Mouse (Mus musculus): ENCODE measurements around the gene Etl4. TPM values are rescaled to one million over a fixed set of nuclear protein-coding genes. Genes with fewer than 3 reads are reported as not detected.
A peak's percentile ranks its signal among the peaks of the same experiment; 100 is the strongest.

Etl4 gene
- polyA plus RNA-seq, 1 experiment from 2014 or later: 7.3 TPM

DNA sequence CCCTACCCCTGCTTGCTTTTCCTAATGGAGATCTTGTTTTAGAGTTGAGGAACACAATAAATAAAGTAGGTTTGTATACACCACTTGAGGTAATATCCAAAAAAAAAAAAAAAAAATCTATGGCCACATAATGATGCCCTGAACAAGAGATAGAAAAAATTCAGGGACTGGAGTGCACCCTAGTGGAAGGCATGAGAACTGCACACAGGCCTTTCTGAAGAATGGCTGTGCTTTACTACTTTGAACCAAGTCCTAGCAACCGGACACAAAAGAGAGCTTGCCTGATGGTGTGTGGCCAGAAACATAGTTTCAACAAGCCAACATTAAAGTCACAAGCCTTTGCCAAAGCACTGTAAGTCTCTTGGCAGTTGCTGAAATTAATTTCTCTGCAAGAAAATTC is 706.4 kb downstream of the Etl4 start:
- Histone ChIP-seq H3K4me3 (ENCODE audit: low read depth, low read length) (no peak overlapping the region), H3K4me1 (ENCODE audit: control insufficient read depth, insufficient read depth, low read length) (no peaks in the 10 kb centered on the region), H3K9me3 (ENCODE audit: control insufficient read depth, low read length) (no peaks in the 10 kb centered on the region), H3K36me3 (ENCODE audit: control insufficient read depth, insufficient read depth, low read length) (no peaks in the 10 kb centered on the region), H3K4me2 (ENCODE audit: low read depth, low read length) (no peak overlapping the region), H3K27me3 (ENCODE audit: control insufficient read depth, insufficient read depth, low read length) (no peaks in the 10 kb centered on the region), H3K9ac (replicated peaks; ENCODE audit: low read depth, low read length) (no peak overlapping the region), H3K27ac (ENCODE audit: low read depth, low read length) (no peak overlapping the region)
- ATAC-seq (ENCODE audit: low read depth): no peak
- 47% methylated on average over 1 of the region's 1 CpGs for WGBS

DNA sequence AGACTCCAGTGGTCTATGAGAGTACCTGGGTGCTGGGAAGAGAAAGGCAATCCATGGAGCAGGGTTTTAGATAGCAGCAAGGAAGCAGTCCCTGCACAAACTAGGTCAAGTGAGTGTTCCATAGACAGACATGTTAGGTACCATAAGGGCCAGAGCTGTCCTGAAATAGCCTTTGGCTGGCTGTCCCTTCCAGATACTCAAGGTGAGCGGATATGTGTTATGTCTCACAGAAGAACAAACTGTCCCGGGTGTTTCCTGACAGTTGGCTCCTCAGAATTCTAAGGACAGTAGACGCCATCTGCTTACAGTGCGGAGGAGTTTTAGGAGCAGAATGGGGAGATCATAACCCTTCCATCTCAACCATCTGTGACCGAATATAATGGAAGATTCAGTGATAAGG is 708.8 kb downstream of the Etl4 start:
- Histone ChIP-seq H3K9ac (replicated peaks; ENCODE audit: low read depth, low read length) (no peak overlapping the region), H3K4me1 (ENCODE audit: control insufficient read depth, insufficient read depth, low read length) (no peaks in the 10 kb centered on the region), H3K9me3 (ENCODE audit: control insufficient read depth, low read length) (no peaks in the 10 kb centered on the region), H3K4me2 (ENCODE audit: low read depth, low read length) (no peak overlapping the region), H3K27ac (ENCODE audit: low read depth, low read length) (no peak overlapping the region), H3K27me3 (ENCODE audit: control insufficient read depth, insufficient read depth, low read length) (no peaks in the 10 kb centered on the region), H3K4me3 (ENCODE audit: low read depth, low read length) (no peak overlapping the region), H3K36me3 (ENCODE audit: control insufficient read depth, insufficient read depth, low read length) (no peaks in the 10 kb centered on the region)
- ATAC-seq (ENCODE audit: low read depth): no peak
- 96% methylated on average over 5 of the region's 5 CpGs for WGBS

DNA sequence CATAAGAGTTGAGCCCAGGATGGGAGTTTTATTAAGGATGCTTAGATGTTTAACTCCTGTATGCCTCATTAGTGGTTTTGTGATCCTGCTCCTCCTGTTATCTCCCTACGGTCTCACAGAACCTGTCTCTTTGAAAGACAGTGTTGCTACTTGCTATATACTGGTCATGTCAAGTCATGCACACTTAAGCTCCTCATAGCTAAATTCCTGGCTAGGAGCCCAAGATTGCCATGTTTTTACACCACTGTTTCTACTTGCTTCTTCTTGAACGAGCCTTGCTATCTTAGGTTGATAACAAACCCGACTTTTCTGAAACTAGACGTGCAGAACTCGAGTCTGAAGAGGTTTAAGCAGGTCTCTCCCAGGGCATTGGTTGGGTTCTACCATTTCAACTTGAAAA is 710.3 kb downstream of the Etl4 start:
- no peak for ATAC-seq (ENCODE audit: low read depth)
- no peaks in the 10 kb centered on the region for H3K4me1 ChIP-seq (ENCODE audit: control insufficient read depth, insufficient read depth, low read length)
- no peaks in the 10 kb centered on the region for H3K9me3 ChIP-seq (ENCODE audit: control insufficient read depth, low read length)
- no peaks in the 10 kb centered on the region for H3K27me3 ChIP-seq (ENCODE audit: control insufficient read depth, insufficient read depth, low read length)
- WGBS: 91% methylated on average over 5 of the region's 5 CpGs
- no peak overlapping the region for H3K27ac ChIP-seq (ENCODE audit: low read depth, low read length)
- H3K4me3 ChIP-seq (ENCODE audit: low read depth, low read length): no peak overlapping the region
- H3K36me3 ChIP-seq (ENCODE audit: control insufficient read depth, insufficient read depth, low read length): no peaks in the 10 kb centered on the region
- H3K9ac ChIP-seq (replicated peaks; ENCODE audit: low read depth, low read length): no peak overlapping the region
- no peak overlapping the region for H3K4me2 ChIP-seq (ENCODE audit: low read depth, low read length)

DNA sequence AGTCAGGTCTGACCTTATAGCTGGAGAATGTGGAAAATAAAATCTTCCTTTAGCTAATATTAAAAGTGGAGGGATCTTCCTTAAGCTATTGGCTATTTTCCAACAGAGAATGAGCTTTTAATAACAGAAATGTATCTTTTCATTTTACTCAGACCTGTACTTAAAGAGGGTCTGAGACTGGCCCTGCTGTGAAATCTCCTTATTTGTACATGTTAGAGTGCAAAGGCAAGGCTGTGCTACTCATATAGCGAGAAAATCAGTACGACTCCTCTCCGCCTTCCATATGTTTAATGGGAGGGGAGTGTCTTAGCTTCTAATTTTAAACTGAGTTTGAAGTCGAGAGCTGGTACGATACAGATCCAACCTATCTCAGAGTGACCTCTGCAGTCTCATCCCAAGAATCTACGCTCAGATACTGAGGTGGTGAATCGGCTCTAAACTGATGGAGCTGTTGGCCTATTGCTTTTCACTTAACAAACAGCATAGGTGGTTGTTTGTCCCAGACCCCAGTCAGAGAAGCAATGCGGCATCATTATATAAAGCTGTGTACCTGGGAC is 719.7 kb downstream of the Etl4 start:
- Histone ChIP-seq H3K27ac (ENCODE audit: low read depth, low read length) (no peak overlapping the region), H3K27me3 (ENCODE audit: control insufficient read depth, insufficient read depth, low read length) (no peaks in the 10 kb centered on the region), H3K9me3 (ENCODE audit: control insufficient read depth, low read length) (no peaks in the 10 kb centered on the region), H3K4me2 (ENCODE audit: low read depth, low read length) (no peak overlapping the region), H3K36me3 (ENCODE audit: control insufficient read depth, insufficient read depth, low read length) (no peaks in the 10 kb centered on the region), H3K4me1 (ENCODE audit: control insufficient read depth, insufficient read depth, low read length) (no peaks in the 10 kb centered on the region), H3K4me3 (ENCODE audit: low read depth, low read length) (no peak overlapping the region), H3K9ac (replicated peaks; ENCODE audit: low read depth, low read length) (no peak overlapping the region)
- WGBS: 89% methylated on average over 8 of the region's 8 CpGs
- no peak for ATAC-seq (ENCODE audit: low read depth)

DNA sequence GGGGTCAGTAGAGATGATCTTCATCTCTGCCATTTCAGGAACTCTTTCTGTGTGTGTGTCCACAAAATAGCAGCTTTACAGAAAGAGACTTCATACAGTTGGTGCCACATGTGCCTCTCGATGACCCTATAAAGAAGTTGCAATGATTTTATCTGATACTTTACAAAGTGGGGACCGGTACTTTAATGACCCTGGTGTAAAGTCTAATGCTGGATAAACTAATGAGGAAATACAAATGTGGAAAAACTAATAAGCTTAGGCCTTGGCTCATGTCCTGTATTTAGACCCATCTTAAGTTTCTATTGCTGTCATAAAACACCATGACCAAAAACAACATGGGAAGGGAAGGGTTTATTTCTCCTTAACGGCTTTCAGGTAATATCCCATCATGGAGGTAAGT is 729.0 kb downstream of the Etl4 start:
- Histone ChIP-seq H3K4me1 (ENCODE audit: control insufficient read depth, insufficient read depth, low read length) (no peaks in the 10 kb centered on the region), H3K9ac (replicated peaks; ENCODE audit: low read depth, low read length) (no peak overlapping the region), H3K36me3 (ENCODE audit: control insufficient read depth, insufficient read depth, low read length) (no peaks in the 10 kb centered on the region), H3K4me2 (ENCODE audit: low read depth, low read length) (no peak overlapping the region), H3K27ac (ENCODE audit: low read depth, low read length) (no peak overlapping the region), H3K4me3 (ENCODE audit: low read depth, low read length) (no peak overlapping the region), H3K27me3 (ENCODE audit: control insufficient read depth, insufficient read depth, low read length) (no peaks in the 10 kb centered on the region), H3K9me3 (ENCODE audit: control insufficient read depth, low read length) (no peaks in the 10 kb centered on the region)
- 91% methylated on average over 3 of the region's 3 CpGs for WGBS
- no peak for ATAC-seq (ENCODE audit: low read depth)

DNA sequence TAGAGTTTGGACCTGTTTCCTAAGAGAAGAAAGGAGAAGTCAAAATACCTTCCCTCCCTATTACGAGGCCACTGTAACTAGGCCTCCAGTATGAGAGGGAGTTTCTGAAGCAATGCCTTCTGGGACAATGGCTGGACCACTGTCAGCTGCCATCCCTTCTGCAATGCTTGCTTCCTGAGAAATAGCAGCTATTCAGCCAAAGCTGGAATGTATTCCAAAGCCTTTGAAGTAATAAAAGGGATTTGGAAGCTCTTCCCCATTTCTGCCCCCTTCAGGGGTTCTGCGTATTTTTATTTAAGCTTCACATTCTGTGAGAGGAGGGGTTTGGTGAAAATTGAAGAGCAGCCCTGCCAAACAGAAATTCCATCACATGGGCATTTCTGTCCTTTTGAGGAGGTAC is 730.1 kb downstream of the Etl4 start:
- Histone ChIP-seq H3K36me3 (ENCODE audit: control insufficient read depth, insufficient read depth, low read length) (no peaks in the 10 kb centered on the region), H3K27me3 (ENCODE audit: control insufficient read depth, insufficient read depth, low read length) (no peaks in the 10 kb centered on the region), H3K4me2 (ENCODE audit: low read depth, low read length) (no peak overlapping the region), H3K4me1 (ENCODE audit: control insufficient read depth, insufficient read depth, low read length) (no peaks in the 10 kb centered on the region), H3K9me3 (ENCODE audit: control insufficient read depth, low read length) (no peaks in the 10 kb centered on the region), H3K9ac (replicated peaks; ENCODE audit: low read depth, low read length) (no peak overlapping the region), H3K27ac (ENCODE audit: low read depth, low read length) (no peak overlapping the region), H3K4me3 (ENCODE audit: low read depth, low read length) (no peak overlapping the region)
- WGBS: 85% methylated on average over 2 of the region's 2 CpGs
- ATAC-seq (ENCODE audit: low read depth): no peak

DNA sequence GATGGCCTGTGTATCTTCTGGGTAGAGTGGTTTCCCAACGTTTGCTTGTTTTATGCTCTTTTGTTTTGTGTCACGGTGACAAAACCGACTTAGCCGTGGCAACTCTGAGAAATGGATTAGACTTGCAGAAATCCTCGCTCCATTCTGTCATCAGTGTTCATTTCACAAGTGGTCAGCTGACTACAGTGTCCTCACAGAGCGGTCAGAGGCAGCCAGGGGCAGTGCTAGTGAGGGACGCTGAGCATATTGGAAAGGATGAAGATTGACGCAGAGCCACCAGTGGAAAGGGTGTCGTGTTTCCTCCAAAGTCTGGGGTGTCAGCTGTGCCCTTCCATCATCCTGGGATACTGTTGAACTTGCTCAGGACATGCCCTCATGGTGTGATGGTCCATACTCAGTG is 733.2 kb downstream of the Etl4 start:
- H3K4me3 ChIP-seq (ENCODE audit: low read depth, low read length): no peak overlapping the region
- no peak overlapping the region for H3K9ac ChIP-seq (replicated peaks; ENCODE audit: low read depth, low read length)
- no peaks in the 10 kb centered on the region for H3K36me3 ChIP-seq (ENCODE audit: control insufficient read depth, insufficient read depth, low read length)
- no peak overlapping the region for H3K27ac ChIP-seq (ENCODE audit: low read depth, low read length)
- no peak overlapping the region for H3K4me2 ChIP-seq (ENCODE audit: low read depth, low read length)
- 77% methylated on average over 9 of the region's 9 CpGs for WGBS
- H3K4me1 ChIP-seq (ENCODE audit: control insufficient read depth, insufficient read depth, low read length): no peaks in the 10 kb centered on the region
- no peaks in the 10 kb centered on the region for H3K27me3 ChIP-seq (ENCODE audit: control insufficient read depth, insufficient read depth, low read length)
- no peaks in the 10 kb centered on the region for H3K9me3 ChIP-seq (ENCODE audit: control insufficient read depth, low read length)
- ATAC-seq (ENCODE audit: low read depth): no peak

DNA sequence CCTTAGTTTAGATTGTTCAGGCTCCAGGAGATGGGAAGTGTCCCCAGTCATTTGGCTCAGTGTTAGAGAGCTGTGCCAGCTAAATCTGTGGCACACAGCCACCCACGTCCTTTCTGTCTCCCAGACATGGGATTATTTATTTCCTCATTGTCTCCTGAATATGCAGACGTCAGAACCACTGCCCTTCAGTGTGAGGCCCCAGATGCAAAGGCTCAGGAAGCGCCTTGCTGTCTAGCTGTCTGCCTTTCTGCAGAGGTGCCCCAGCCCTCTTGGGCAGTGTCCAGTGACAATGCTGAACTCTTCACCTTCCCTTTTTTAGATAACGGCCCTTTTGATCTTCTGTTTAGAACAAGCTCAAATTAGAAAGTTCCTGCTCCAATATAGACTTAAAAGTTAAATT is 740.2 kb downstream of the Etl4 start:
- Histone ChIP-seq H3K4me2 (ENCODE audit: low read depth, low read length) (no peak overlapping the region), H3K36me3 (ENCODE audit: control insufficient read depth, insufficient read depth, low read length) (no peaks in the 10 kb centered on the region), H3K9ac (replicated peaks; ENCODE audit: low read depth, low read length) (no peak overlapping the region), H3K4me3 (ENCODE audit: low read depth, low read length) (no peak overlapping the region), H3K27ac (ENCODE audit: low read depth, low read length) (no peak overlapping the region), H3K9me3 (ENCODE audit: control insufficient read depth, low read length) (no peaks in the 10 kb centered on the region), H3K4me1 (ENCODE audit: control insufficient read depth, insufficient read depth, low read length) (no peaks in the 10 kb centered on the region), H3K27me3 (ENCODE audit: control insufficient read depth, insufficient read depth, low read length) (no peaks in the 10 kb centered on the region)
- ATAC-seq (ENCODE audit: low read depth): peak; percentile 70; the same call in 1 of the 2 replicates
- 15% methylated on average over 4 of the region's 4 CpGs for WGBS

DNA sequence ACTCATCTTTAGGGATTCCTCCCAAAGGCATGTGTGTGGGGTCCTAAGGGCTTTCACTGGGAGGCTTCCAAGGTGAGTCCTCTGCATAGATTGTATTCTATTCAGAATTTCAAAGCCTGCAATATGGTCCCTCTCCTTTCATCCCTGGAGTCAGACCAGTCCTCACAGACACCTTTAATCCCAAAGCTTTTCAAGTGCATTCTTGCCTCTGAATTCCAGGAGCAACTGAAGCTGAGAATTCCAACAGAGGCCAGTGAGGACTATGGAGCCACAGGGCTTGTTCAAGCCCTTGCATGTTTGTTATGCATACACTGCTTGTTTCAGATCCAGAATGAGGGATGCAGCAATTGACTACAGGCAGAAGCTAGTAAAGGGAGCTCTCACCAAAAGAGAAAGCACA is 743.5 kb downstream of the Etl4 start:
- Histone ChIP-seq H3K9me3 (ENCODE audit: control insufficient read depth, low read length) (no peaks in the 10 kb centered on the region), H3K36me3 (ENCODE audit: control insufficient read depth, insufficient read depth, low read length) (no peaks in the 10 kb centered on the region), H3K9ac (replicated peaks; ENCODE audit: low read depth, low read length) (no peak overlapping the region), H3K27me3 (ENCODE audit: control insufficient read depth, insufficient read depth, low read length) (no peaks in the 10 kb centered on the region), H3K27ac (ENCODE audit: low read depth, low read length) (no peak overlapping the region), H3K4me1 (ENCODE audit: control insufficient read depth, insufficient read depth, low read length) (no peaks in the 10 kb centered on the region), H3K4me3 (ENCODE audit: low read depth, low read length) (no peak overlapping the region), H3K4me2 (ENCODE audit: low read depth, low read length) (no peak overlapping the region)
- ATAC-seq (ENCODE audit: low read depth): no peak

DNA sequence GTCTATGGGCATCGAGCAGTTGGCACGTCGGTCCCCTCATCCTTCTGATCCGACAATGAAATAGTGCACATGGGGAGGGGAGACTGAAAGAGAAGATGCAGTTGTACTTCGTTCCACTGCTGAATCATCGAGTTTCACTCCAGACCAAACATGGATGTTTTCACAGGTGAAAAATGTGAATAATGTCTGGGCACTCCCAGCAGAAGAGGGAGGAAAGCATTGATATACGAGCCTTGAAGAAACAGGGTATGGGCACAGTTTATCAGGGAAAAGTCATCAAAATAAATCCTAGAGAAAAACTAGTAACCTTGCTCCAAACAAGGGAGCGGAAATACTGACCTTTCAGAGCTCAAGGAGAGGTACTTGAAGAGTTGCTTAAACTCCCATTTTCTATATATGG is 744.5 kb downstream of the Etl4 start:
- Histone ChIP-seq H3K4me1 (ENCODE audit: control insufficient read depth, insufficient read depth, low read length) (no peaks in the 10 kb centered on the region), H3K9me3 (ENCODE audit: control insufficient read depth, low read length) (no peaks in the 10 kb centered on the region), H3K36me3 (ENCODE audit: control insufficient read depth, insufficient read depth, low read length) (no peaks in the 10 kb centered on the region), H3K9ac (replicated peaks; ENCODE audit: low read depth, low read length) (no peak overlapping the region), H3K4me2 (ENCODE audit: low read depth, low read length) (no peak overlapping the region), H3K27ac (ENCODE audit: low read depth, low read length) (no peak overlapping the region), H3K27me3 (ENCODE audit: control insufficient read depth, insufficient read depth, low read length) (no peaks in the 10 kb centered on the region), H3K4me3 (ENCODE audit: low read depth, low read length) (no peak overlapping the region)
- no peak for ATAC-seq (ENCODE audit: low read depth)
- 82% methylated on average over 8 of the region's 8 CpGs for WGBS
